Mouse (Mus musculus) kidney, adult 2 months (tissue): Measurements from ENCODE around the gene Apol8. TPM values are rescaled to one million over a fixed set of nuclear protein-coding genes. Genes with fewer than 3 reads are reported as not detected.
A peak's percentile ranks its signal among the peaks of the same experiment; 100 is the strongest.

ENCODE experiments used
- DNase-seq: peaks from one replicate; pipeline ENCODE4 v3.0.0; 2021
- H3K27ac ChIP-seq: fragments of 200-500 bp; 2 replicates; pipeline ENCODE4 v1.5.1; 2012; ENCODE audit warnings: low read depth, low read length, control low read depth, inconsistent platforms; ENCODE audit not compliant: insufficient read depth
- H3K27me3 ChIP-seq: fragments of 200-500 bp; replicated peaks from 2 replicates; pipeline ENCODE4 v1.6.1; 2012; ENCODE audit warnings: mild to moderate bottlenecking, moderate library complexity, low read length, inconsistent platforms; ENCODE audit not compliant: control insufficient read depth, insufficient read depth
- H3K36me3 ChIP-seq: fragments of 200-500 bp; 2 replicates; pipeline ENCODE4 v1.6.1; 2012; ENCODE audit warnings: mild to moderate bottlenecking, moderate library complexity, low read length, inconsistent platforms; ENCODE audit not compliant: control insufficient read depth, insufficient read depth
- H3K4me1 ChIP-seq: fragments of 200-500 bp; 2 replicates; pipeline ENCODE4 v1.6.1; 2011; ENCODE audit warnings: low read length; ENCODE audit not compliant: control insufficient read depth, insufficient read depth
- H3K4me3 ChIP-seq: fragments of 200-500 bp; 2 replicates; pipeline ENCODE4 v1.5.1; 2011; ENCODE audit warnings: mild to moderate bottlenecking, low read depth, low read length, control low read depth; ENCODE audit not compliant: insufficient read depth
- CTCF ChIP-seq: fragments of 200-500 bp; conservative IDR thresholded peaks from 2 replicates; pipeline ENCODE4 v1.5.1; 2011; ENCODE audit warnings: low read depth, mild to moderate bottlenecking, control low read depth, low read length, moderate library complexity, mixed read lengths; ENCODE audit not compliant: insufficient read depth, insufficient read length
- POLR2A ChIP-seq: fragments of 200-500 bp; IDR thresholded peaks from one replicate; pipeline ENCODE4 v1.6.1; 2011; ENCODE audit warnings: low read depth, low read length, control low read depth
- WGBS: fragments of 180-500 bp; shearing (Covaris S2); methylation state at CpG from one replicate; pipeline ENCODE4 v1.1.7; 2018; 5-methylcytosine and 5-hydroxymethylcytosine counted together
- polyA plus RNA-seq: library from polyadenylated mRNA; depleted of rRNA; stranded (reverse); fragments of >200 nt; gene quantifications from 2 replicates; pipeline ENCODE4 v1.2.3, GENCODE M21; 2012

Gene Apol8
- polyA plus RNA-seq, 1 experiment = 0.06 TPM

DNA sequence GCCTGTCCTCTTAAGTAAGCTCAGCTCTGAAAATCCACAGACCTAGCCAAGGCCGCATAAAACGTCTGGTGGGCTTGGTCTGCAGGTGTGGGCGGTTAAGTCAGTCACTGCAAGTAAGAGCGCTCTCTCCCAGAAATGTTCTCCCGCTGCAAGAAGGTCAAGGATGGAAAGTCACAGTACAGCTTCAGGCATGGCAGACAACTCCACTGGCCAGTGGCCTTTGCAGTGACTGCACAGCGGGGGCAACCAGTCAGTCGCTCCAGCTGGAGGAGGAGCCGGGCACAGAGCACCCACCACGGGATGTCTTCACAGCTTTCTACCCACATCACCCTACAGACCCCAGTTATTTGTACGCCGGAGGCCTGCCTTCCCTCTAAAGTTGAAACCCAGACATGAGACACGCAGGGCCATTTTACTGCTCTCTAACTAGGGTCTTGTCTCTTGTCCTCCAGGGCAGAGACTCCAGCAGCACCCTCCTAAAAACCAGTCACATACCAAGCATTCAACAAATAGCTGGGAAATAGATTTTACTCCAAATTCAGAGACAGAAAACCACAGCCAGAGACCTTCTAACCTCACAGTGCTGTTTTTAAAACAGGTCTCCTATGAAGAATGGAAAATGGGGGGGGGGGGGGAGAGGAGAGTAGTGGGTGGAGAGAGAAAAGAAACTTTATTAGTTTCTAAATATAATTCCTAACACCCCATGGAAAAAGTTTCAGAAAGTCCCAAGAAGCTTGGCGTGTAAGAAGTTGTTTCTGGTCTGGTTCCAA is 37.5 kb upstream of the Apol8 start:
- 49% methylated on average over 13 of the region's 13 CpGs for WGBS
- no peaks in the 10 kb centered on the region; the same call in 1 of the 2 replicates for H3K36me3 ChIP-seq
- peak; percentile 54 for DNase-seq
- TF ChIP-seq CTCF (no peak), POLR2A (no peak)
- H3K4me3 ChIP-seq = no peak overlapping the region
- H3K4me1 ChIP-seq = peaks cover 36% of the 10 kb centered on the region
- H3K27me3 ChIP-seq = no peaks in the 10 kb centered on the region
- H3K27ac ChIP-seq = peak overlapping the region; percentile 35

DNA sequence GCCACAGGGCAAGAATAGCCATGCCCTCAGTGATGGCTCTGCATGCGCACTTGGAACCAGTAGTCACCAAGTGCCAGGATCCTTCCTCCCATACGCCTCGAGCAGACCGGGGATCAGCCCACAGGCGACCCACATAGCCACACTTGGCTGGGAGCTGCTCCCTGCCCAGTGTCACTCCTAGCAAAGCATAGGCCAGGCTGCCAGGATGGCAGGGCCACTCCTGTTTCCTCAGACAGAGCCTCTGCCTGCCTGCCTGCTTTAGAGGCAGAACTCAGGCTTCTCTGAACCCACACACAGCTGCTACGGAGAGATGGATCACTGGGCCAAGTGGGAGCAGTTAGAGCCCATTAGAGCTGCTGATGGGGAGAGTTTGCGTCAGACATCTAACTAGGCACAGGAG is 36.8 kb upstream of the Apol8 start:
- Histone ChIP-seq H3K36me3 (no peaks in the 10 kb centered on the region; the same call in 1 of the 2 replicates), H3K27me3 (no peaks in the 10 kb centered on the region), H3K4me3 (no peak overlapping the region), H3K4me1 (peaks cover 30% of the 10 kb centered on the region), H3K27ac (peak overlapping the region; percentile 5; the same call in 1 of the 2 replicates)
- no peak for DNase-seq
- 45% methylated on average over 7 of the region's 7 CpGs for WGBS
- no peak for TF ChIP-seq CTCF
- no peak for TF ChIP-seq POLR2A

DNA sequence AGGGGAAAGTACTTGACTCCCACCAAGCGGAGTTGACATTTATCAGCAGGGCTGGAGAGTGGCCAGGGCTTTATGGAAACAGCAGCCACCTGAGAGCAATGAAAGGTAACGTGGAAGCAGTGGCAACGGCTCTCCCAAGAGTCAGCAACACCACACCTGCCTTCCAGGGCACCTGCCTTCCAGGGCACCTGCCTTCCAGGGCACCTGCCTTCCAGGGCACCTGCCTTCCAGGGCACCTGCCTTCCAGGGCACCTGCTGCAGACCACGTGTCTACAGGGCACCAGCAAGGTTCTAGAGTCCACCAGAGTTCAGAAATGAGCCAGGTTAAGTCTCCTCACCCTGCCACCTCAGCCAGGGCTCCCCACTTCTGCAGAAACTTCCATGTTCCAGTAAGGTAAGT is 36.3 kb upstream of the Apol8 start:
- peaks cover 25% of the 10 kb centered on the region for H3K4me1 ChIP-seq
- TF ChIP-seq CTCF (no peak), POLR2A (no peak)
- H3K27me3 ChIP-seq = no peaks in the 10 kb centered on the region
- 49% methylated on average over 4 of the region's 4 CpGs for WGBS
- no peak overlapping the region for H3K4me3 ChIP-seq
- H3K36me3 ChIP-seq = no peaks in the 10 kb centered on the region; the same call in 1 of the 2 replicates
- peak; percentile 41 for DNase-seq
- peak overlapping the region; percentile 5; the same call in 1 of the 2 replicates for H3K27ac ChIP-seq

DNA sequence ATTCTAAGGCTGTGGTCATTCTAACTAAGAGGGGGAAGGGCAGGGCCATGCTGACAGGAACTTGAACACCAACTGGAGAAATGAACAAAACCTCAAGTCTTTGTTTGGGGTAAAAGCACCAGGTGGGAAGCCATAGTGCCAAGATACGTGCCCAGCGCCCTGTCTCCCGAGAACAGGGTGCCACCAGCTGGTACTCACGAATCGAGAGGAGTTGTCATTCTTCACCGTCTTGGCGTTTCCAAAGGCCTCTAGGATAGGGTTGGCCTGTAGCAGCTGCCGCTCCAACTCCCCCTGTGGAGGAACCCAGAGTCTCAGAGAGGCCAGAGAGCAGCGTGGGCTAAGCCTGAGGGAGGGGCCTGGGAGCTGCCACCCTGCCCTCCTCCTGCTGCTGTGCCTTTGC is 35.3 kb upstream of the Apol8 start:
- Histone ChIP-seq H3K4me1 (peaks cover 16% of the 10 kb centered on the region), H3K4me3 (no peak overlapping the region), H3K36me3 (no peaks in the 10 kb centered on the region; the same call in 1 of the 2 replicates), H3K27ac (no peak overlapping the region), H3K27me3 (no peaks in the 10 kb centered on the region)
- WGBS = 86% methylated on average over 9 of the region's 9 CpGs
- no peak for DNase-seq
- TF ChIP-seq POLR2A (no peak), CTCF (no peak)

DNA sequence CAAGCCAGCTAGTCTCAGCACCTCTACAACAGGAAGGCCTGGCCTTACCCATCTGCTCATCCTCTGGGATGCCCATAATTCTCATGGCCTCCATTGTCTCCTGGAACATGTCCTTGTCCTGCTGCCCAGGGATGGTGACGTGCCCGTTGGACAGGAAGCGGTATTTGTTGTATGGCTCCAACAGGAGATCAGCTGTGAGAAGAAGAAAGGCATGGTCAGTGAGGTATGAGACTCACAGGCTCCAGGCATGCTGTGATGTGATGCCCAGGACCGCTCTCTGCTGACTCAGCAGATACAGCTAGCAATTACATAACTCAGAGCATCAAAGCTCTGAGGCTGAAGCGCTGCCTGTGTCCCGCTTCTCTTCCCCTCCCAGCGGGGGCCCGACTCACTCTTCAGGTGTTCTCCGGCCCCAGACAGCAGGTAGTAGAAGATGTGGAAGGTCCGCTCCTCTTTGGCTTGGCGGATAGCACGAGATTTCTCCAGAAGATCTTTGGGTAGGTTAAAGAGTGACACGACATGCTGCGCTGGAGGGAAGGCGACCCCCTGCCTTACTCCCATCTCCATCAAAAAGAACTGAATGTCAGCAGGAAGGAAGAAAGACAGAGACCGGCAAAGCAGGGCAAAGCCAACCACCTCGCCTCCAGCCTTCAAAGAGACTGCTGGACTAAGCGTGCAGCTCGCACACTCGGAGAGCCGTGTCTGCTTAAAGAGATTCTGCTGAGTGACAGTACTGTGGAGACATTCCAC is 34.0 kb upstream of the Apol8 start:
- peaks cover 11% of the 10 kb centered on the region for H3K4me1 ChIP-seq
- H3K27me3 ChIP-seq = no peaks in the 10 kb centered on the region
- H3K27ac ChIP-seq = no peak overlapping the region
- no peak for TF ChIP-seq POLR2A
- no peak for TF ChIP-seq CTCF
- H3K36me3 ChIP-seq = no peaks in the 10 kb centered on the region; the same call in 1 of the 2 replicates
- 86% methylated on average over 21 of the region's 21 CpGs for WGBS
- H3K4me3 ChIP-seq = no peak overlapping the region
- no peak for DNase-seq

DNA sequence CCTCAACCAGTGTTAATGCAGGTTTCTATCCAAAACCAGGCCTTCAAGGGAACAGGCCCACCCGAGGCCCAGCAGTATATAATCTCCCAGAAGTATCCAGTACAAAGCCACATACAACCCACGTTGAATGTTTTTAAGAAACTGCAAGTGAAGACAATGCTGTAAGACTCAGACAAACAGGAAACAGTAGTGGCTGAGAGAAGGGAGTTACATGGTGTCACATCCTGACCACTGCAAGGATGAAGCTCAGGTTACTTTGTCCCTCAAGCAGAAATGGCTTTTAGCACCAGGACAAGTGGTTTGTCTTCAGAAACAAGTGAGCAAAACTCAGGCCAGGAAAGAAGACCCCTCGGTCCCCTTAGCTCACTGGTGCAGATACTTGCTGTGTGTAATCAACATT is 32.4 kb upstream of the Apol8 start:
- WGBS = 57% methylated on average over 3 of the region's 3 CpGs
- Histone ChIP-seq H3K27me3 (no peaks in the 10 kb centered on the region), H3K4me1 (peaks cover 10% of the 10 kb centered on the region; the same call in 1 of the 2 replicates), H3K27ac (no peak overlapping the region), H3K36me3 (no peaks in the 10 kb centered on the region), H3K4me3 (no peak overlapping the region)
- TF ChIP-seq POLR2A (no peak), CTCF (no peak)
- no peak for DNase-seq

DNA sequence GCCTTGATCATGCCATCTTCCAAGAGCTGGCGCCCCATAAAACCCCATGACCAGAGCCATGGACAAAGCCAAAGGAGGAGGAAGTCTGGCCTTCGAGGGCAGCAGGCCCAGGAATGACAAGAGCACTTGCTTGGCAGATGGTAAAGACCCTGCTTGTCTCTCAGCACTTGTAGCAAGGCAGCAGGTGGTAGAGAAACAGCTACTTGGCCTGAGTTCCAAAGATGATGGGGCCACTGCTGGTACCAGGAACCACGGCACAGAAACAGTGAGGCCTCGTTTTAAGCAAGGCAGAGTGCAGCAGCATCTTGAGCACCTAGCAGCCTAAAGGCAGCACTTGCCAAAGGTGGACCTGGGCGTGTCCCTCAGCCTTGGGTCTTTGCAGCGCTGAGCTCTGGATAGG is 31.6 kb upstream of the Apol8 start:
- Histone ChIP-seq H3K27ac (no peak overlapping the region), H3K4me3 (no peak overlapping the region), H3K27me3 (no peaks in the 10 kb centered on the region), H3K36me3 (no peaks in the 10 kb centered on the region), H3K4me1 (peaks cover 4% of the 10 kb centered on the region; the same call in 1 of the 2 replicates)
- DNase-seq = no peak
- WGBS = 85% methylated on average over 6 of the region's 6 CpGs
- TF ChIP-seq POLR2A (no peak), CTCF (no peak)
